Mouse (Mus musculus): ENCODE results near the gene Smim7. TPM values are rescaled to one million over a fixed set of nuclear protein-coding genes. Genes with fewer than 3 reads are reported as not detected.

Smim7 gene
- total RNA-seq (2021): 100 to 1,000 TPM; 125 to 134 TPM

DNA sequence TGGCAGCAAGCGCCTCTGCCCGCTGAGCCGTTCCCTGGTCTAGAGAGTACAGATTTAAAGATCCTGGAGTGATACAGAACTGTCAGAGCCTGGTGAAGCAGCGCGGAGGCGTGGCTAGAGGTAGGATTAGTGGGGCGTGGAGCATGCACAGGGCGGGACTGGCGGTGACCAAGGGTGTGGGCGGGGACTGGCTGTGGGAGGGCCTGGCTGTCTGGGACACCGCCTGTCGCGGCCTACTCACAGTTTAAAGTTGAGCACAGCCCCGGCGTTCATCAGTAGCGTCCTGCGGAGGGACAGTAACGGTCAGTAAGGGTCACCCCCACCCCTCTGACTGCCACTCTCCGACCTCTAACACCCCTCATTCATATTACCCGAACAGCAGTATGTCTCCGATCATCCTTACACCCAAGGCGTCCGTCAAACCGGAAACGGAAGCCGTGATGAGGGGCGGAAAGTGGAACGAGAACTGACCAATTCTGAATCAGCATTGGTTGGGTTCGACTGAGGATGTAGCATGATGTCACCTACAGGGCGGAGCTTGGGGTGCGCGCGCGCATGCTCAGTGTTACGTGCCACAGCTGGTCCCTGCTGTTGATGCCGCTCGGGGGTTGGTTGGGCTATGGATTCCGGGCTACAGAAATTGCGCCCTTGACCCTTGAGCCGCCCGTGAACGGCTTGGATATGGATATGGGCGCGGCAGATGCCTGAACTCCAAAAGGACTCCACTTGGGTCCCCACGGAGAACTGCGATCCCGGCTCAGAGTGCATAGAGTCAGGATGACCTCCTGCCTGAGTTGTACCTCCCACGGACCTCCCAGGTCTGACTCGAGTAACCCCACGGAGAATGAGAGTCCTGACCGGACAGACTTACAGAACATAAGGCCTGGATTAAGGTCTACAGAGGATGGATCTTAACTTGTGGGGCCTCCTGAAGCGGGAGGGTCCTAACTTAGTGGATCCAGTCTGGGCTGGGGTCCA is at the start of gene Smim7:
TSS of gene Smim7 (minus strand) at position 456 of the 978 bp plus-strand sequence.
- intact Hi-C loops (cut with DNase I): loop anchor here (1.0 kb wide), 1 partner anchor 23 kb away; the partner anchor contains the start of gene Med26
- peak; percentile 98 for DNase-seq (ENCODE audit: low spot score)

DNA sequence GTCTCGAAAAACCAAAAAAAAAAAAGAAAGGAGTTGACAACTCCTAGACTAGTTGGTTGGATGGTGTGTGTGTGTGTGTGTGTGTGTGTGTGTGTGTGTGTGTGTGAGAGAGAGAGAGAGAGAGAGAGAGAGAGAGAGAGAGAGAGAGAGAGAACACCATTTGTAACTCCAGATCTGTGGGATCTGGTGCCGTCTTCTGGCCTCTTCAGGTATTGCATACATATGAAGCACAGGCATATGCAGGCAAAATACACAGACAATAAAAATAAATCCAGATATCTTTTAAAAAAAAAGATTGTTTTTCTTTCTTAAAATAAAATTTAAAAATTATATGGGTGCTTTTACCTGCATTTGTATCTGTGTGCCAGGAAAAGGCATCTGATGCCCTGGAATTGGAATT is 19.3 kb upstream of the Smim7 start:
- intact Hi-C loops (cut with DNase I): no loop called here
- no peak for DNase-seq (ENCODE audit: low spot score)

DNA sequence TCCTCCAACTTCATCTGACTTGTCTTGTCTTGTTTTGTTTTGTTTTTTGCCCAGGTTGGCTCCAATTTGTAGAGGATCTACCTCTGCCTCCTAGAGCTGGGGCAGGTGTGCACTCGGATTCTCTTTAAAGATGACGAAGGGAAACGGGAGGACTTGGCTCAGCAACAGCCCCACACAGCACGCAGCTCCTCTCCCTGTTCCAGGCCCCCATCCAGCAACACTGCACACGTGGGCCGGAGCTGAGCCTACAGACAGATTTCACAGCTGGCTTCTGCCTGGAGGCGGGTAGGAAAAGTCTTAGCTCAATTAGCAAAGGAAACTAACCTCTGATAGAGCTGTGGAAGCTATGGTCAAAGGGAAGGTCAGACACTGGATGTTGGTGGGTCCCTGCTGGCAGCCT is 18.4 kb upstream of the Smim7 start:
- intact Hi-C loops (cut with DNase I): no loop called here
- DNase-seq (ENCODE audit: low spot score): peak; percentile 26

DNA sequence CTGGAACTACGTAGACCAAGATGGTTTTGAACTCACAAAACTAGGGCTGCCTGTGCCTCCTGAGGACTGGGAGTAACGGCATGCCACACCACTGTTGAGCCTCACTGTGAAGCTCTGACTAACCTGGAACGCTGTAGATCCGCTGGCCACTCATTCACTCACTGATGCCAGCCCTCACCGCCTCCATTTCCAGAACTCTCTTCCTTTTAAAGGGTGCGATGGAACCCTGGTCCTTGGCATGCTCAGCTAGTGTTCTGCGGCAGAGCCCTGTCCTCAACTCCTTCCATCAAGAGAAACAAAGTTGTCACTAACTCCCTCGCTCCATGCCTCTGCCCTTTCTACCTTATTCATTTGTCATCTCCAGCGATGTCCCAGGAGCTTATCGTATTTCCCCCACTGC is 18.0 kb upstream of the Smim7 start:
- DNase-seq (ENCODE audit: low spot score): no peak
- intact Hi-C loops (cut with DNase I): no loop called here

DNA sequence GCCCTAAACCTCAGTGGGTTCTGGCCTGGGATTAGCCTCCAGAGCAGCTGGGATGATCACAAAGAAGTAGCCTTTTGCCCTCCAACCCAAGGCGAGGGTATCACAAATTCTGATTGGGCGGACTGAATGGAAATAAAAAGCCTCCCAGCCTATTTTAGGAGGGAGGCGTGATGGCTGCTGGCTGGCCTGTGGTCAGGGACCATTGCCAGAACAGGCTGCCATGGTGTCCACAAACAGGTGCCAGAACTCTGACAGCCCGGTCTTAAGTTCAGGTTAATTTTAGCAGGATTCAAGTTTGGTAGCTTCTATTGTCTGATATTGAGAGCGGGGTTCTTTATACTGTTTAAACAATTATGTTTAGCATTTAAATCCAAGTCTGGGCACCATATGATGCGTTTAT is 16.9 kb upstream of the Smim7 start:
- DNase-seq (ENCODE audit: low spot score): peak; percentile 44
- intact Hi-C loops (cut with DNase I): no loop called here

DNA sequence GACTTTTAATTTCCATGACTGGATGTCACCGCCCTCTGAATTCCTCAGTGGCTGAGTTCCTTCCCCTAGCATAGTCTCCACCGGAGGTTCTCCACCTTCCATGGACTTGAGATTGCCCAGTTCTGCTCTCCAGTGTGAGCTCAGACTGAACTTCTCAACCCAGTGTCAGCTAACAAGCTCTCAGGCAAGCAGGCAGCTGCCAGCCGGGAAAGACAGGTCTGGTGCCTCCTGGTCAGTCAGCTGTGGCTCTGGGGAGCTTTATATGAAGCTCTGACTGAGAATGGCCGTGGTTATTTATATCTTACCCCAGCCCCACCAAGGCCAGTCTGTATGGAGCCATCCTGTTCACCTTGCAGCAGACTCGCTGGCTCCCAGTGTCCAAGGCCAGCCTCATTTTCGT is 13.5 kb upstream of the Smim7 start:
- DNase-seq (ENCODE audit: low spot score): no peak
- intact Hi-C loops (cut with DNase I): no loop called here

DNA sequence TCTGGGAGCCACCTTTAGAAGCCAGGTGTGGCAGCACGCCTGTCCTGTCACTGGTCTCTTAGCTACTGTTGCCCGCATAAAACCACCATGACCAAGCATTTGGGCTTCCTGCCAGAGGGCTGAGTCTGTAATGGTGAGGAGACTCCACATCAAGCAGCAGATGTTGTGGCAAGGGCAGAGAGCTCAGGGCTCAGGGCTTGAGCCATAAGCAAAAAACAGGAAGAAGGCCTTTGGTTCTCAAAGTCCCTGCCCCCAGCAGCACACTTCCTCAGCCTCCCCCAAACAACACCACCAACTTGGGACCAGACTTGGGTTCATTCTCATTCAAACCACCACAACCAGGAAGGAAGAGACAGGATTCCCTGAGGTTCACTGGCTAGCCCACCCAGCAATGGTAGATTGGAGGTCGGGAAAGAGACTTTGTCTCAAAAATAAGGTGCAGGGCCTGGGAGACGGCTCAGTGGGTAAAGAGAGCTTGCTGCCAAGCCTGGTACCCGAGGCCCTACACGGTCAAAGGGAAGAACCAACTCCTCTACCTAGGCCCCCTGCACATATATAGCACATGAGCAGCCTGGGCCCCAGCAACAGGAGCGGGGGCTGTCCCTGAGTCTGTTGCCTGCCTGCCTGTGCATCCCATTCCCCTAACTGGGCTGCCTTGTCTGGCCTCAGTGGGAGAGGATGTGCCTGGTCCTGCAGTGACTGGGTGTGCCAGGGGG is 12.3 kb upstream of the Smim7 start:
- intact Hi-C loops (cut with DNase I): no loop called here
- no peak for DNase-seq (ENCODE audit: low spot score)

DNA sequence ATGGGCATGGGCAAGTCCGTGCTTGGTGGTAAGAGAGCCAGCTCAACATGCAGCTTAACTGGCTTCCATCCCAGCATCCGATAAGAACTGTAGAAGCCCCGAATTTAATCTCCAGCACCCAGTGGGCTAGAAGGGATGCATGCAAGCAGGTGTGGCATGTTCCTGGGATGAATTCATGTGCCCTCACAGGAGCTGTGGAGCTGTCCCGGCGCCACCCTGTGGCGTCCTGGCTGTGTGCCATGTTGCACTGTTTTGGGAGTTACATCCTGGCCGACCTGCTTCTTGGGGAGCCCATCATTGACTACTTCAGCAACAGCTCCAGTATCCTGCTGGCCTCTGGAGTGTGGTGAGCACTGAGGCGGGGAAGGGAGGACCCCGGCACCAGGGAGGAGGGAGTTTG is 8.5 kb upstream of the Smim7 start:
- no peak for DNase-seq (ENCODE audit: low spot score)
- intact Hi-C loops (cut with DNase I): no loop called here

DNA sequence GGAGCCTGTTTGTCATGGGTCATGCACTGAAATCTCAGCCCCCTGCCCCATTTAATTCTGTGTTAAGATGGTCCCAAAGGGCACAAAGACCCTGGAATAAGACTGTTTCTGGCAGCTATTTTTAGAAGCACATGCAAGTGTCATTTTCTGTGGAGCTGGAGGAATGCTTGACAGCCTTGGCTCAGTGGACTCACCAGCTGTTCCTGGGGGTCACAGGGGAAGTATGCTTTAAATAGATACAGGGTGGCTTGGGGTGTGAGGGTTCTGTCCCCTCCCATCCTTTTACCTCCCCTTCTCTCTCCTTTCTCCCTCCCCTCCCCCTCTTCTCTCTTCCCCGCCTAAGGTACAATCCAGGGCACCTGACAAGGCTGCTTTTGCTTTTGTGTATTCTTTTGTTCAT is 7.1 kb upstream of the Smim7 start:
- intact Hi-C loops (cut with DNase I): no loop called here

DNA sequence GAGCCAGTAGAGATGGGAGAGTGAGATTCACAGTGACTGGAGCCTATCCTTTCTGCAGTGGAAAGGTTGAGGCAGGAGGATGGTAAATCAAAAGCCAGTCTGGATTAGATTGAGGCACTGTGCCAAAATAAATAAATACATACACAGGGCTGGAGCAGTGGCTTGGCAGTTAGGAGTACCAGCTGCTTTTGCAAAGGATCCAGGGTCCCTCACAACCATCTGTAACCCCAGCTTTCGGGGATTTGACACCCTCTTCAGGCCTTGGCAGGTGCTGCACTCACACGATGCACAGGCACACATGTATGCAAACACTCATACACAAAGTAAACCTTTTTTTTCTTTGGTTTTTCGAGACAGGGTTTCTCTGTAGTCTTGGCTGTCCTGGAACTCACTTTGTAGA is 6.4 kb upstream of the Smim7 start:
- no peak for DNase-seq (ENCODE audit: low spot score)
- intact Hi-C loops (cut with DNase I): no loop called here

More for the DNA sequence above, 7.1 kb upstream of the Smim7 start:
- no peak for DNase-seq (ENCODE audit: low spot score)

DNA sequence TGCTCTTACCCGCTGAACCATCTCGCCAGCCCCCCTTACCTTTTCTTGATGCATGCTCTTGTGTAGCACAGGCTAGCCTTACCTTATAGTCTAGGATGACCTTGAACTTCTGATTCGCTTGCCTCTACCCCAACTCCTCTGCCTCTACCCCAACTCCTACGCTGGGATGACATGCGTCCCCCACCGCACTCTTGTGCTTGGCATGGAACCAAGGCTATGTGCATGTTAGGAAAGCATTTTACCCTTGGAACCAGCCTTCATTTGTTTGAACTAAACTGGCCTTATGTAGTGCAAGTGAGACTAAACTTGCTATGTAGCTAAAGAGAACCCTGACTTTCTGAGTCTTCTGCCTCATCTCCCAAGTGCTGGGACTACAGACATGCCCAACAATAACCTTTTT is 5.0 kb upstream of the Smim7 start:
- intact Hi-C loops (cut with DNase I): no loop called here
- no peak for DNase-seq (ENCODE audit: low spot score)

DNA sequence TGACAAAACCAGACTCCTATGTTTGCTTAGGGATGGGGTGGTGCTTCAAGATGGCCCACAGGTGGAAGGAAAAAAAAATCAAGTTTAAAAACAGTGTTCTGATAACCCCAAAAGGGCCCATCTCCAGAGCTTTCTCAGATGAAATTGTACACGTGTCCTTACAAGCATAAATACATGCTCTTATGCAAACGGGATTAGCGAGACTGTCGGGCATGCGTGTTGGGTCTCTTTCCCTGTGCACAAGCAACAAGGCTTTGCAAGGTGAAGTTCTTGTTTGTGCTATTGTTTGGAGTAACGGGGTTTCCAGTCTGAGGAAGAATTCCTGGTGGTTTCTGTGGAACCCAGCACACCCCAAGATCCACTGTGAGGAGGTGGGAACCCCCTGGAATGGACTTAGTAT is 2.6 kb upstream of the Smim7 start:
- DNase-seq (ENCODE audit: low spot score): no peak
- intact Hi-C loops (cut with DNase I): loop anchor here (2.0 kb wide), 1 partner anchor 79 kb away; no protein-coding TSS in a partner anchor

DNA sequence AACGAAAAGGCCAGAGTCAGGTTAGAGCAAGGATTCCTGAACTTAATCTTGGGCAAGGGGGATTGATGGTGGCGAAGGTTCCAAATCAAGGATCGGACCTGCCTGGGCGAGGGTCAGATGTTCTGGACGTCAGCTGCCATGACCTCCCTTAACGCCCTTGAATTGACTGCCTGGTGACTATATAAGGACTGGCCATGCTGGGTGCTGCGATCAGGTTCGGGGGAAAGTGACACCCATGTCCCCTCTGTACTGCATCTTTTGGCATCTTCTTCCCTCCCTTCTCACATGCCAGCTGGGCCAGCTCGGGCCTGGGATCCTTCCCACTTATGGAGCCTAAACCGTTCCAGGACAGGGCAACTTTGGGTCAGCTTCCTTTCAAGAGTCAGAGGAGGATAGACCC is 1.6 kb upstream of the Smim7 start:
- intact Hi-C loops (cut with DNase I): loop anchor here (2.0 kb wide), 1 partner anchor 78 kb away; no protein-coding TSS in a partner anchor
- no peak for DNase-seq (ENCODE audit: low spot score)

DNA sequence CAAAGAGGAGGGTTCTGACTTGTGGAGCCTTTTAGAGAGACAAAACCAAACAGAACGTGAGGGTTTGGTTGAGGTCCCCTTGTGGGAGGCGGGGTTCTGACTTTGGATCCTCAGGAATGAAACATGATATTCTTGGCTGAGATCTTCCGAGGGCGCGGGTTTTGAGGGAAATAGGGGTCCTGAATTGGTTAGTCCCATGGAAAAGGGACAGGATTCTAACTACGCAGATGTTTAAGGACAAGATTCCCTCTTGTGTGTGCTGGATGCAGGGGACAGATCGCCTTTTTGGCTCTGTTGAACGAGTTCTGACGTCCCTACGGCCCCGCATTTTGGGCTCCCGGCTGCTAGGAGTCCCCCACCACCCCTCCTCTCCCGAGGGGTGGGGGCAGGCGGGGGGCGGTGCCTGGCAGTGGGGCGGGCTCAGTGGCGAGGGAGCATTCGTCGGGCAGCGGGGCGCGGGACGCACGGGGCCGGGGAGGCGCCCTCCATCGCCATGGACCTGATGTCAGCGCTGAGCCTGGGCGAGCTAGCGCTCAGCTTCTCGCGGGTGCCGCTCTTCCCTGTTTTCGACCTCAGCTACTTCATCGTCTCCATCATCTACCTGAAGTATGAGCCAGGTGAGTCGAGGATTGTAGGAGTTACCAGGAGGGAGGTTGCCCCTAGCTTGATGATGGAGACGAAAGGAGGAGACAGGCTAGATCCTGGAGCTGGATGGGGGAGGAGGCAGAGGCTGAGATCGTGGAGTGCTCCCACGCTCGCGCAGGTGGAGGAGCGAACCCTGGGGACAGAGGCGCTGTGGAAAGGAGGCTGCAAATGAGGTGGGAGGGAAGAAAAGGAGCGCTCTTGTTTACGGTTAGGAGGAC is 954 bp upstream of the Smim7 start, which contains the start of gene Tmem38a:
TSS of gene Tmem38a (plus strand) at position 445 of the 863 bp plus-strand sequence.
- peak; percentile 71 for DNase-seq (ENCODE audit: low spot score)
- intact Hi-C loops (cut with DNase I): loop anchor here (1.0 to 2.0 kb wide), 2 partner anchors 24 to 77 kb away; partner anchors contain the start of gene Med26

DNA sequence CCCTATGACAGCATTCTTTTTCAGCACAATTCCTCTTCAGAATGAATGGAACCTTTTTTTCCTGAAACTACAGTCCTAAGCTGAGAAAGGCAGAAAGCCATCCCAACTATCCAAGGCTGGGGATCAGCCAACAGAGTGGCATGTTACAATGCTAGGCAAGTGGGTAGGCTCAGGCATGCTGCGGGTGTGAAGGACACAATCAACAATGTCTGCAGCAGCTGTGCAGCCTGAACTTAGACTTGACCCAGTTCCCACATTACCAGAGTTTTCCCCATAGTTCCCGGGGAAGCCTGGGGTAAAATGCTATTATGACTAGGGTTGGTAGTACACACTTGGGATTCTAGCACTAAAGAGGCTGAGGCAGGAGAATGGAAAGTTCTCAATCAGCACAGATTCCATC is 4.9 kb downstream of the Smim7 start:
- intact Hi-C loops (cut with DNase I): no loop called here

DNA sequence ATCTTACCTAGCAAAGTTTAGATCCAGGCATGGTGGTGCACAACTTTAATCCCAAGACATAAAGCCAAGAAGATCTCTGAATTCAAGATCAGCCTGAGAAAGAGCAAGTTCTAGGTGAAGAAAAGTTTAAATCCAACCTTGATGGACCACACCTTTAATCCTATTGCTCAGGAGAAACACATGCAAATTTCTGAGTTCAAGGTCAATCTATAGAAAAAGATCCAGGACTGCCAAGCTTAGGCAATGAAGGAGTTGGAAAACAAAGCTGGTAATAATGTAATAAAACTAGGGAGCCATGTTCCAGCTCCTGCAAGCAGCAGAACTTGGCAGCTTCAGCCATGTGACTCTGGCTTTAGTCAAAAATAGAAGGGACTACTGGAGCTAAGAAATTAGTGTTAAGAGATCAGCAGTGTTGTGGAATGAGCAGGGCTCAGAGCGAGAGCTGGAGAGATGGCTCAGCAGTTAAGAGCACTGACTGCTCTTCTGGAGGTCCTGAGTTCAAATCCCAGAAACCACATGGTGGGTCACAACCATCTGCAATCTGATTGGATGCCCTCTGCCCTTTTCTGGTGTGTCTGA is 9.7 kb downstream of the Smim7 start:
- intact Hi-C loops (cut with DNase I): no loop called here
- no peak for DNase-seq (ENCODE audit: low spot score)

More for the DNA sequence above, 4.9 kb downstream of the Smim7 start:
- no peak for DNase-seq (ENCODE audit: low spot score)

DNA sequence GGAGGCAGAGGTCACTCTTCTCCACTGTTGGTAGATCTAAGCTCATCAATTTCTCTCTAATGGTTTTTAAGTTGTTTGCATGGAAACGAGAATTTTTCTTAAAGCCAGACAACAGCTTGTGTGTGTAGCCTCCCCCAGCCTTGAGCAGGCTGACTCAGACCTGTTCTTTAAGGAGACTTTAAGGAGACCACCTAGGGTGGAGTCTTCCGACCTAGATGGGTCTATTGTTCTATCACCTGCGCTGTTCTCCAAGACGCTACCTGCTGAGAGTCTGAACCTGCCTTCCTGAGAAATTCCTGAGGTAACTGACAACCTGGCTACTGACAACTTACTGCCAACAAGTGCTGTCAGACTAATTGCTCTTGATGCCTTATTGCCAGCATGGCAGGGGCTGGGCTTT is 15.1 kb downstream of the Smim7 start:
- intact Hi-C loops (cut with DNase I): no loop called here
- no peak for DNase-seq (ENCODE audit: low spot score)

DNA sequence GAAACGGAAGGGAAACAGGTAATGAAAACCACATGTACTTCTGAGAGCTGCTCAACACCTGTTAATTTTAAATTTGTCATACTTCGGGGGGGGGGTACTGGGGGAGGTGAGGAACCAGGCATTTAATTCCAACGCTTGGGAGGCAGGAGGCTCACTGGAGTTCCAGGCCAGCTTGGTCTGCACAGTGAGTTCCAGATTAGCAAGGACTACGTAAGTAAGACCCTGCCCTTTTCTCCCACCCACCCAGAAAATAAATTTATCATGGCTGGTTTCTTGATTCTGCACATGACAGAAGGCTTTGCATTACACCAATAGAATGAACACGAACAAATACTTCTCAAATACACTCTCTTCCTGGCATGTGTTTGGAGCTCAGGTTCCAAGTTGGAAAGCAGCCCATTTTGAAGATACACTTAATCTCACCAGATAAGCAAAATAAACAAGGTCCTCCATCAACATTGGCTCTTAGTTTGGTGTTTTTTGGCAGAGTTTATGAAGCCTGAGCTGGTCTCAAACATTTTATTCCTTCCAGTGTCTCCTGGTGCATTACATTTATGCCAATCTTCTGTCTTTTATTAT is 21.5 kb downstream of the Smim7 start:
- no peak for DNase-seq (ENCODE audit: low spot score)
- intact Hi-C loops (cut with DNase I): loop anchor here (5.0 kb wide), 1 partner anchor 127 kb away; the partner anchor contains the start of gene Eps15l1

All from heart, postnatal 25 days (tissue).